In the genomic region with DNA sequence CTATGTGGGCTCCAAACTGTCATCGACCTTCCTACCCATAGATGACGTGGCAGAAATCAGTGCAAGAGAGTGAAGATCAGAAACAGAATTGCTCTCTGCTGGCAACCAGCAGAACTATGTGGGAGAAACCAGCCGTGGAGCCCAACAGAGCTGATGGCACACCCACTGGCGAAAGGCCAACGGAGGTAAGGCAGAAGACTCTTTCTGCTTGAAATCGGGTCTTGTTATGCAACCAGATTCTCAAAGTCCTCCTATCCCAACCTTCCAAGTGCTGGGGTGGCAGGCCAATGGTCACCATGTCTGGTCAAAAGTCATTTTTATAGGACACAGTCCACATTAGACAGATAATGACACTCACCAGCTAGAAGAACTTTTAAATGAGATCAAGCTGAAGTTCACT, we compare ENCODE assay signal across 11 mouse cellular contexts. TPM values are rescaled to one million over a fixed set of nuclear protein-coding genes. Genes with fewer than 3 reads are reported as not detected.
DNase-seq lines count a peak whose midpoint lies in the region; ATAC-seq and TF ChIP-seq lines count a peak whose summit lies in the region.
"Had no signal": no experiment of that assay in that cellular context is flagged by ENCODE, and none has a peak within 500 bp of the region (broad histone marks: within the 10 kb centered on the region; RNA-seq: fewer than 3 reads in every experiment).

No protein-coding gene starts in this region.

- DNase-seq in kidney, adult 11 months = peak; percentile 93
- peak; percentile 79 for DNase-seq in right cerebral cortex, adult 18-20 months
- no peak for DNase-seq in right cerebral cortex, postnatal 25 days
- peak; percentile 41 for DNase-seq in stomach, postnatal 0 days (ENCODE audit: low spot score)
- no peak for DNase-seq in ovary, postnatal 10 days (ENCODE audit: low spot score)
- DNase-seq in lung, postnatal 25 days (ENCODE audit: low spot score) = no peak
- DNase-seq: thymus, postnatal 4 days had no signal

- no peak for ATAC-seq in kidney, embryonic 15.5 days (replicated peaks; ENCODE audit: low FRiP score)
- peak; percentile 84 for ATAC-seq in intestine, postnatal 0 days
- no peak for ATAC-seq in stomach, postnatal 0 days (ENCODE audit: low FRiP score, low TSS enrichment)

- H3K9ac ChIP-seq in kidney, embryonic 15.5 days = no peak overlapping the region
- no peak overlapping the region for H3K9ac ChIP-seq in intestine, postnatal 0 days (ENCODE audit: low read depth, low read length)
- H3K9ac ChIP-seq in stomach, postnatal 0 days (ENCODE audit: low read length) = no peak overlapping the region
- H3K9ac ChIP-seq: heart, embryonic 13.5 days had no signal

- H3K27me3 ChIP-seq in kidney, embryonic 15.5 days = no peaks in the 10 kb centered on the region; the same call in 1 of the 2 replicates
- H3K27me3 ChIP-seq in intestine, postnatal 0 days (replicated peaks; ENCODE audit: control insufficient read depth, insufficient read depth, low read length) = no peaks in the 10 kb centered on the region
- no peaks in the 10 kb centered on the region for H3K27me3 ChIP-seq in stomach, postnatal 0 days (ENCODE audit: control insufficient read depth, insufficient read depth, low read length)

- no peak overlapping the region for H3K4me2 ChIP-seq in kidney, embryonic 15.5 days
- peak overlapping the region; percentile 10; the same call in 1 of the 2 replicates for H3K4me2 ChIP-seq in intestine, postnatal 0 days (replicated peaks; ENCODE audit: low read depth)
- no peak overlapping the region for H3K4me2 ChIP-seq in stomach, postnatal 0 days (replicated peaks; ENCODE audit: low read depth)
- H3K4me2 ChIP-seq: heart, embryonic 13.5 days had no signal

- no peaks in the 10 kb centered on the region for H3K9me3 ChIP-seq in kidney, embryonic 15.5 days (replicated peaks)
- H3K9me3 ChIP-seq in intestine, postnatal 0 days (ENCODE audit: control insufficient read depth) = no peaks in the 10 kb centered on the region
- no peaks in the 10 kb centered on the region for H3K9me3 ChIP-seq in stomach, postnatal 0 days (ENCODE audit: control insufficient read depth, low read length)
- H3K9me3 ChIP-seq: G1E; heart, embryonic 13.5 days had no signal

- no peak overlapping the region for H3K4me3 ChIP-seq in kidney, embryonic 15.5 days (replicated peaks)
- H3K4me3 ChIP-seq in intestine, postnatal 0 days (ENCODE audit: low read depth, low read length) = no peak overlapping the region
- H3K4me3 ChIP-seq in stomach, postnatal 0 days (ENCODE audit: low read depth, low read length) = no peak overlapping the region
- H3K4me3 ChIP-seq: heart, embryonic 13.5 days had no signal

- no peak for TF ChIP-seq CTCF in intestine, postnatal 0 days (IDR thresholded peaks at IDR 0.05; ENCODE audit: low read depth)
- no peak for TF ChIP-seq CTCF in stomach, postnatal 0 days (IDR thresholded peaks at IDR 0.05; ENCODE audit: low read depth)

- H3K27ac ChIP-seq in kidney, embryonic 15.5 days = no peak overlapping the region
- H3K27ac ChIP-seq in intestine, postnatal 0 days (ENCODE audit: low read depth, low read length) = peak overlapping the region; percentile 78
- no peak overlapping the region for H3K27ac ChIP-seq in stomach, postnatal 0 days (replicated peaks)
- H3K27ac ChIP-seq: heart, embryonic 13.5 days had no signal

- H3K4me1 ChIP-seq in kidney, embryonic 15.5 days = peaks cover 14% of the 10 kb centered on the region
- H3K4me1 ChIP-seq in intestine, postnatal 0 days (replicated peaks; ENCODE audit: control insufficient read depth, insufficient read depth, low read length) = 0 out of 2 replicates have a peak, but pooled peaks cover 6% of the 10 kb centered on the region
- H3K4me1 ChIP-seq in stomach, postnatal 0 days (replicated peaks; ENCODE audit: control insufficient read depth, insufficient read depth) = no peaks in the 10 kb centered on the region

- H3K36me3 ChIP-seq in kidney, embryonic 15.5 days = no peaks in the 10 kb centered on the region
- peaks cover 6% of the 10 kb centered on the region; the same call in 1 of the 2 replicates for H3K36me3 ChIP-seq in intestine, postnatal 0 days (ENCODE audit: control insufficient read depth, insufficient read depth)
- H3K36me3 ChIP-seq in stomach, postnatal 0 days (ENCODE audit: control insufficient read depth, insufficient read depth, low read length) = no peaks in the 10 kb centered on the region
- H3K36me3 ChIP-seq: G1E; heart, embryonic 13.5 days had no signal

- no peak for TF ChIP-seq EP300 in stomach, postnatal 0 days (optimal IDR thresholded peaks at IDR 0.05)

- 82% methylated on average over 6 of the region's 6 CpGs for WGBS in kidney, embryonic 15.5 days
- 40% methylated on average over 6 of the region's 6 CpGs for WGBS in intestine, postnatal 0 days
- WGBS in stomach, postnatal 0 days = 78% methylated on average over 6 of the region's 6 CpGs

RNA-seq across cellular contexts. Expression of gene Gm6525, which starts 40.6 kb away (rescaled TPM):
- polyA plus RNA-seq in kidney, embryonic 15.5 days (2015; fragmentation: Nextera tagmentation; extraction: Ambion mirVana) = 0.51 and 1.1 TPM in 2 replicates
- polyA plus RNA-seq in intestine, postnatal 0 days (2015; fragmentation: Nextera tagmentation; extraction: Ambion mirVana) = 0.56 and 0.93 TPM in 2 replicates
- 0.75 and 0.88 TPM in 2 replicates for polyA plus RNA-seq in stomach, postnatal 0 days (2015; fragmentation: Nextera tagmentation; extraction: Ambion mirVana)
- polyA plus RNA-seq: G1E had no signal

RNA-seq across cellular contexts. Expression of gene Mnd1, which starts 58.9 kb away (rescaled TPM):
- polyA plus RNA-seq in kidney, embryonic 15.5 days (2015; fragmentation: Nextera tagmentation; extraction: Ambion mirVana) = 17.5 and 18.0 TPM in 2 replicates
- polyA plus RNA-seq in intestine, postnatal 0 days (2015; fragmentation: Nextera tagmentation; extraction: Ambion mirVana) = 6.5 and 6.7 TPM in 2 replicates
- 9.7 and 10.7 TPM in 2 replicates for polyA plus RNA-seq in stomach, postnatal 0 days (2015; fragmentation: Nextera tagmentation; extraction: Ambion mirVana)

Comparison
In these comparisons a context has a peak if more than half of its experiments do, and no peak if none do; other contexts are left out.
1. DNase-seq: peak in kidney, adult 11 months (single experiment), right cerebral cortex, adult 18-20 months (single experiment) and stomach, postnatal 0 days (single experiment); none in right cerebral cortex, postnatal 25 days (single experiment), ovary, postnatal 10 days (single experiment) and lung, postnatal 25 days (single experiment).